In the genomic region with DNA sequence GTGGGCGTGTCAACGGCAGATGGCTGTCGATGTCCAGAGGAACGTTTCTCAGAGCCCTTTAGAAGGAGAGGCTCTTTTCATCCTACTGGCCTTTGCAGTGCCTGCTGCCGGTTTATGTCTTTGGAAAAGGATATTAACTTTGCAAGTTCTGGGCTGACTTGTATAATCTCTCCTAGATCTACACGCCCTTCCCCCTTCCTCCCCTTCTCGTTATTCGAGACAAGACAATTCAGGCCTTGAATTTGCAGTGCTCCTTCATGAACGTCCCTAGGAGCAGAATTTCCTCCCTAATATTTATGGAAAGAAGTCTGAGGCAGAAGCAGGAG, we compare ENCODE assay signal across 8 mouse cellular contexts. TPM values are rescaled to one million over a fixed set of nuclear protein-coding genes. Genes with fewer than 3 reads are reported as not detected.
DNase-seq lines count a peak whose midpoint lies in the region; ATAC-seq and TF ChIP-seq lines count a peak whose summit lies in the region.

No protein-coding gene starts in this region.

- ATAC-seq in lung, embryonic 16.5 days (ENCODE audit: low read depth): no peak
- no peak for ATAC-seq in neural tube, embryonic 15.5 days (ENCODE audit: low FRiP score)
- no peak for ATAC-seq in granulocyte monocyte progenitor cell, adult 5-6 weeks (replicated peaks; ENCODE audit: poor library complexity, severe bottlenecking)

- peak overlapping the region; percentile 96 for H3K27ac ChIP-seq in lung, embryonic 16.5 days (ENCODE audit: low read length)
- H3K27ac ChIP-seq in embryonic fibroblast, embryonic 13.5 days (ENCODE audit: insufficient read depth, low read length): peak overlapping the region; percentile 63
- H3K27ac ChIP-seq in limb, embryonic 10.5 days: peak overlapping the region; percentile 88
- H3K27ac ChIP-seq in neural tube, embryonic 15.5 days (replicated peaks): peak overlapping the region; percentile 98

- TF ChIP-seq CTCF in embryonic fibroblast, embryonic 13.5 days (IDR thresholded peaks at IDR 0.05; ENCODE audit: borderline replicate concordance, insufficient read depth, low read length): no peak

- H3K4me3 ChIP-seq in lung, embryonic 16.5 days (ENCODE audit: low read length): peak overlapping the region; percentile 76
- H3K4me3 ChIP-seq in embryonic fibroblast, embryonic 13.5 days (ENCODE audit: insufficient read depth, low read length): peak overlapping the region; percentile 27
- peak overlapping the region; percentile 82 for H3K4me3 ChIP-seq in limb, embryonic 10.5 days
- peak overlapping the region; percentile 75 for H3K4me3 ChIP-seq in neural tube, embryonic 15.5 days (replicated peaks)

- no peaks in the 10 kb centered on the region for H3K27me3 ChIP-seq in lung, embryonic 16.5 days (ENCODE audit: control insufficient read depth, insufficient read depth, low read depth, low read length)
- H3K27me3 ChIP-seq in limb, embryonic 10.5 days (ENCODE audit: low read depth, poor library complexity, severe bottlenecking): no peaks in the 10 kb centered on the region
- H3K27me3 ChIP-seq in neural tube, embryonic 15.5 days (replicated peaks): no peaks in the 10 kb centered on the region

- 3% methylated on average over 9 of the region's 9 CpGs for WGBS in lung, embryonic 16.5 days
- WGBS in limb, embryonic 10.5 days: 6% methylated on average over 9 of the region's 9 CpGs
- WGBS in neural tube, embryonic 15.5 days: 6% methylated on average over 9 of the region's 9 CpGs

- H3K4me2 ChIP-seq in lung, embryonic 16.5 days (ENCODE audit: low read depth, low read length): peak overlapping the region; percentile 79
- peak overlapping the region; percentile 93 for H3K4me2 ChIP-seq in neural tube, embryonic 15.5 days

- DNase-seq in lung, postnatal 36 days: no peak
- DNase-seq in limb, embryonic 10.5 days (ENCODE audit: low spot score): no peak
- DNase-seq in cerebellum, adult 18-20 months: no peak
- DNase-seq in frontal cortex, adult 2 months (ENCODE audit: extremely low spot score in 1 of 2, low spot score in 1 of 2): no peak

- H3K36me3 ChIP-seq in lung, embryonic 16.5 days (ENCODE audit: control insufficient read depth, insufficient read depth, low read length): peaks cover 4% of the 10 kb centered on the region; the same call in 1 of the 2 replicates
- H3K36me3 ChIP-seq in limb, embryonic 10.5 days: peaks cover 15% of the 10 kb centered on the region
- H3K36me3 ChIP-seq in neural tube, embryonic 15.5 days: peaks cover 12% of the 10 kb centered on the region

- peak overlapping the region; percentile 79 for H3K9ac ChIP-seq in lung, embryonic 16.5 days (ENCODE audit: low read length)
- H3K9ac ChIP-seq in neural tube, embryonic 15.5 days (replicated peaks): peak overlapping the region; percentile 75

- no peaks in the 10 kb centered on the region for H3K9me3 ChIP-seq in lung, embryonic 16.5 days (ENCODE audit: control insufficient read depth, low read length)
- H3K9me3 ChIP-seq in limb, embryonic 10.5 days (replicated peaks): no peaks in the 10 kb centered on the region
- no peaks in the 10 kb centered on the region for H3K9me3 ChIP-seq in neural tube, embryonic 15.5 days (replicated peaks)

- peaks cover 14% of the 10 kb centered on the region for H3K4me1 ChIP-seq in lung, embryonic 16.5 days (replicated peaks; ENCODE audit: control insufficient read depth, insufficient read depth, low read length)
- peaks cover 4% of the 10 kb centered on the region; the same call in 1 of the 2 replicates for H3K4me1 ChIP-seq in embryonic fibroblast, embryonic 13.5 days (ENCODE audit: control insufficient read depth, insufficient read depth, low read length)
- peaks cover 33% of the 10 kb centered on the region for H3K4me1 ChIP-seq in limb, embryonic 10.5 days
- peaks cover 26% of the 10 kb centered on the region for H3K4me1 ChIP-seq in neural tube, embryonic 15.5 days

- no peak for TF ChIP-seq POLR2A in embryonic fibroblast, embryonic 13.5 days (IDR thresholded peaks at IDR 0.05; ENCODE audit: low read depth, low read length)

RNA-seq across cellular contexts. Expression of a gene that starts 0.4 kb away (rescaled TPM):
- polyA plus RNA-seq in lung, embryonic 16.5 days (2015; fragmentation: Nextera tagmentation; extraction: Ambion mirVana): 3.7 and 4.6 TPM in 2 replicates
- 20.5 and 24.6 TPM in 2 replicates for polyA plus RNA-seq in embryonic fibroblast, embryonic 13.5 days (2011; ENCODE audit: insufficient read length, low read depth, missing spikeins)
- 5.6 and 9.1 TPM in 2 replicates for polyA plus RNA-seq in limb, embryonic 10.5 days (2016; fragmentation: Nextera tagmentation; extraction: Ambion mirVana)
- polyA plus RNA-seq in neural tube, embryonic 15.5 days (2015; fragmentation: Nextera tagmentation; extraction: Ambion mirVana): 34.6 and 40.8 TPM in 2 replicates
- 20.8 and 28.4 TPM in 2 replicates for total RNA-seq in granulocyte monocyte progenitor cell, adult 5-6 weeks (2014; fragmentation: Nextera tagmentation)
- total RNA-seq in granulocyte monocyte progenitor cell, adult 5-6 weeks (2017): 6.8 and 7.9 TPM in 2 replicates
- polyA plus RNA-seq in frontal cortex, adult 2 months (2012; rRNA removed): 89.1 and 94.8 TPM in 2 replicates

RNA-seq across cellular contexts. Expression of a gene that starts 7.7 kb away (rescaled TPM):
- 8.4 and 9.6 TPM in 2 replicates for polyA plus RNA-seq in lung, embryonic 16.5 days (2015; fragmentation: Nextera tagmentation; extraction: Ambion mirVana)
- polyA plus RNA-seq in embryonic fibroblast, embryonic 13.5 days (2011; ENCODE audit: insufficient read length, low read depth, missing spikeins): 59.1 and 63.1 TPM in 2 replicates
- 15.9 and 16.5 TPM in 2 replicates for polyA plus RNA-seq in limb, embryonic 10.5 days (2016; fragmentation: Nextera tagmentation; extraction: Ambion mirVana)
- 11.2 and 13.1 TPM in 2 replicates for polyA plus RNA-seq in neural tube, embryonic 15.5 days (2015; fragmentation: Nextera tagmentation; extraction: Ambion mirVana)
- total RNA-seq in granulocyte monocyte progenitor cell, adult 5-6 weeks (2014; fragmentation: Nextera tagmentation): 58.1 and 60.1 TPM in 2 replicates
- total RNA-seq in granulocyte monocyte progenitor cell, adult 5-6 weeks (2017): 9.1 and 11.3 TPM in 2 replicates
- polyA plus RNA-seq in frontal cortex, adult 2 months (2012; rRNA removed): 31.9 and 32.6 TPM in 2 replicates

RNA-seq across cellular contexts. Expression of a gene that starts 31.6 kb away (rescaled TPM):
- 171 TPM in 2 replicates for polyA plus RNA-seq in lung, embryonic 16.5 days (2015; fragmentation: Nextera tagmentation; extraction: Ambion mirVana)
- 204 and 207 TPM in 2 replicates for polyA plus RNA-seq in embryonic fibroblast, embryonic 13.5 days (2011; ENCODE audit: insufficient read length, low read depth, missing spikeins)
- 248 and 251 TPM in 2 replicates for polyA plus RNA-seq in limb, embryonic 10.5 days (2016; fragmentation: Nextera tagmentation; extraction: Ambion mirVana)
- 268 and 273 TPM in 2 replicates for polyA plus RNA-seq in neural tube, embryonic 15.5 days (2015; fragmentation: Nextera tagmentation; extraction: Ambion mirVana)
- 175 and 176 TPM in 2 replicates for total RNA-seq in granulocyte monocyte progenitor cell, adult 5-6 weeks (2014; fragmentation: Nextera tagmentation)
- total RNA-seq in granulocyte monocyte progenitor cell, adult 5-6 weeks (2017): 104 and 114 TPM in 2 replicates
- polyA plus RNA-seq in frontal cortex, adult 2 months (2012; rRNA removed): 233 and 236 TPM in 2 replicates

RNA-seq across cellular contexts. Expression of a gene that starts 31.8 kb away (rescaled TPM):
- 0.13 and 1.0 TPM in 2 replicates for polyA plus RNA-seq in lung, embryonic 16.5 days (2015; fragmentation: Nextera tagmentation; extraction: Ambion mirVana)
- polyA plus RNA-seq in embryonic fibroblast, embryonic 13.5 days (2011; ENCODE audit: insufficient read length, low read depth, missing spikeins): not detected in 2 replicates
- polyA plus RNA-seq in limb, embryonic 10.5 days (2016; fragmentation: Nextera tagmentation; extraction: Ambion mirVana): 0.21 TPM in 1 of 2 replicates, not detected in the other
- 0.68 and 4.4 TPM in 2 replicates for polyA plus RNA-seq in neural tube, embryonic 15.5 days (2015; fragmentation: Nextera tagmentation; extraction: Ambion mirVana)
- not detected in 2 replicates for total RNA-seq in granulocyte monocyte progenitor cell, adult 5-6 weeks (2014; fragmentation: Nextera tagmentation)
- total RNA-seq in granulocyte monocyte progenitor cell, adult 5-6 weeks (2017): not detected in 2 replicates
- 0.36 and 0.46 TPM in 2 replicates for polyA plus RNA-seq in frontal cortex, adult 2 months (2012; rRNA removed)

RNA-seq across cellular contexts. Expression of a gene that starts 42.1 kb away (rescaled TPM):
- polyA plus RNA-seq in lung, embryonic 16.5 days (2015; fragmentation: Nextera tagmentation; extraction: Ambion mirVana): 67.7 and 74.5 TPM in 2 replicates
- 42.0 and 44.9 TPM in 2 replicates for polyA plus RNA-seq in embryonic fibroblast, embryonic 13.5 days (2011; ENCODE audit: insufficient read length, low read depth, missing spikeins)
- polyA plus RNA-seq in limb, embryonic 10.5 days (2016; fragmentation: Nextera tagmentation; extraction: Ambion mirVana): 98.7 and 133 TPM in 2 replicates
- polyA plus RNA-seq in neural tube, embryonic 15.5 days (2015; fragmentation: Nextera tagmentation; extraction: Ambion mirVana): 128 and 133 TPM in 2 replicates
- 80.4 and 115 TPM in 2 replicates for total RNA-seq in granulocyte monocyte progenitor cell, adult 5-6 weeks (2014; fragmentation: Nextera tagmentation)
- 58.6 and 60.5 TPM in 2 replicates for total RNA-seq in granulocyte monocyte progenitor cell, adult 5-6 weeks (2017)
- 75.0 and 80.7 TPM in 2 replicates for polyA plus RNA-seq in frontal cortex, adult 2 months (2012; rRNA removed)

Comparison
In these comparisons a context has a peak if more than half of its experiments do, and no peak if none do; other contexts are left out.
1. H3K4me3 ChIP-seq: peak in every context shown above with its lines; median percentile 82 in limb, embryonic 10.5 days; 76 in lung, embryonic 16.5 days; 75 in neural tube, embryonic 15.5 days; 27 in embryonic fibroblast, embryonic 13.5 days.